ENCODE assay signal across 1 mouse cellular context in genomic region chr7:143023499-143023898, GRCm38 (mm10).
TF ChIP-seq lines count a peak whose summit lies in the region.

No protein-coding gene starts in this region.

TF ChIP-seq in MEL, 35 proteins besides CTCF, POLR2A, EP300 and RAD21 (continued from another document):
- TF ChIP-seq TCF12 (IDR thresholded peaks at IDR 0.05; ENCODE audit: low read depth, low read length), result peak; percentile 60; the same call in 1 of the 2 replicates
- 0 out of 2 replicates have a peak, but pooled peaks have one; percentile 12 for TF ChIP-seq TBP (IDR thresholded peaks at IDR 0.05; ENCODE audit: low read depth, low read length)
- TF ChIP-seq ELF1 (IDR thresholded peaks at IDR 0.05; ENCODE audit: low read depth, low read length), result no peak
- TF ChIP-seq MAX (IDR thresholded peaks at IDR 0.05; ENCODE audit: low read length), result no peak
- TF ChIP-seq BHLHE40 (IDR thresholded peaks at IDR 0.05; ENCODE audit: borderline replicate concordance, low read depth, low read length), result no peak
- TF ChIP-seq E2F4 (IDR thresholded peaks at IDR 0.05; ENCODE audit: borderline replicate concordance, low read depth, low read length), result no peak
- TF ChIP-seq GABPA (IDR thresholded peaks at IDR 0.05; ENCODE audit: low read depth, low read length), result no peak
- TF ChIP-seq UBTF (IDR thresholded peaks at IDR 0.05; ENCODE audit: borderline replicate concordance, insufficient read depth, low read depth, low read length), result no peak
- TF ChIP-seq SIN3A (IDR thresholded peaks at IDR 0.05; ENCODE audit: low read length), result peak; percentile 55; the same call in 1 of the 2 replicates
- no peak for TF ChIP-seq ZC3H11A (IDR thresholded peaks at IDR 0.05; ENCODE audit: low read depth, low read length)
- no peak for TF ChIP-seq NELFE (IDR thresholded peaks at IDR 0.05; ENCODE audit: low read depth, low read length)
